Mouse (Mus musculus) G1E (cell line): ENCODE results near the gene Map4k3.
"Not testable (repeated sequence)": the region's sequence is repeated elsewhere in the genome, so short reads cannot be mapped to it uniquely, and the experiment has no call there.

Experiments
- CTCF ChIP-seq: IDR thresholded peaks from 2 replicates; pipeline ENCODE4 v1.5.1; 2012; ENCODE audit warnings: low read depth, low read length, inconsistent platforms, mixed read lengths
- GATA1 ChIP-seq: IDR thresholded peaks from 2 replicates; pipeline ENCODE4 v1.6.1; 2012; ENCODE audit warnings: borderline replicate concordance, low read length, inconsistent platforms, mixed read lengths
- GATA2 ChIP-seq: IDR thresholded peaks from 2 replicates; pipeline ENCODE4 v1.6.1; 2012; ENCODE audit warnings: low read depth, low read length, inconsistent platforms, borderline replicate concordance
- TAL1 ChIP-seq: conservative IDR thresholded peaks from 2 replicates; pipeline ENCODE4 v1.6.1; 2012; ENCODE audit warnings: low read depth, low read length, inconsistent platforms, mixed read lengths

DNA sequence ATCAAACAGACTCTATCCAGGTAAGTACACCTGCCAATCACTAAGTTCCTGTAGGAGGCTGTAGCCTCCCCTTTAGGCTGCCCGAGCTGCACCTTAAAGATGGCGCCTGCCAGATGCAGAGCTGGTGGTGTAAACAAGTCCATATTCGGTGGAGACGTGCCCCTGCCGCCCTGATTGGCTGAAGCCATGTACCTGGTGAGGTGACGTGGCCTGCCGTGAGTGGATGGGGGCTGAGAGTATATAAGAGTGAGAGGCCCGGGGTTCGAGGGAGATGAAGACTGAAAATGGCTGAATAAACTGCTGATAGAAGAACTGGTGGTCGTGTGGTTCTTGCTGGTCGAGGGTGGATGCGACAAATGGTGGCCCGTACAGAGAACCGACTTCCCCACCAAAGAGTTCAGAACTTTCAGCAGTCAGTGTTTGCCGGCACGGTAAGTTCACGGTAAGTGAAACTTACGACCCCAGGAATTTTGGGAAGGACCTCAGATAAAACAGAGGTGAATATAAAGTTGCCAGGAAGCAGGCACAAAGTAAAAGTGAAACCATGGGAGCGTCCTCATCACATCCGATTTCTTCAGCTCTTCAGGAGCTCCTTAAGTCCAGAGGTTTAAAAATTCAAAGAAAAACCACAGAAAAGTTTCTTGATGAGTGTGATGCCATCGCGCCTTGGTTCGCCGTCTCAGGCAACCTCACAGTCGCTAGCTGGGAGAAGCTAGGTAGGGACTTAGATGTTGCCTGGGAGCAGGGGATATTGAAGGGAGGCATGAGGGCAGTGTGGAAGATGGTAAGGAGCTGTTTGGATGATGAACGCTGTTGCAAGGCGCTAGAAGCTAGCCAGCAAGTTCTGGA is 164.3 kb downstream of the Map4k3 start:
- not testable (repeated sequence) for TF ChIP-seq CTCF, GATA1, GATA2, TAL1
